Mouse (Mus musculus) kidney, postnatal 36 days (tissue): ENCODE results near the gene Dgkb.
A peak's percentile ranks its signal among the peaks of the same experiment; 100 is the strongest.

ENCODE experiments used
- DNase-seq, 2 experiments: peaks; one replicate each; pipeline ENCODE4 v3.0.0; 2021 to 2022; ENCODE audit warnings: mixed read lengths in 2 of 2

The Dgkb gene

DNA sequence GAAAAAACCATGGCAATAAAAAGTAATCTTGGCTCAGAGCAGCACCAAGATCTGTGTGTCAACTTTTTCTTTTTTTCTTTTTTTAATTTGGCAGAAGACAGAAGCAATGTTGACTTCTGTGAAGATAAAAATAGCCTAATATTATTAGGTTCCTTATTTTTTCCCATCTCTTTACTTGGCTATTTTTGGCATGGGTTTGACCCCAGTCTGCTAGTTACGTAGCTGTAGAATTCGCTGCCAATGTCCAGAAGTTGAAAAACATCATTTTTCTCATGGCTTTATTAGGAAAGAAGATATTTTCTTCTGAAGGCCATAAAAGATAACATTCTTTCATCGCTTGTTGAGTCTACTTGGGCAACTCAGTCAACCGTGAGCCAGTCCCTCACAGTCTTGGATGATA, 200.1 kb downstream of the Dgkb start:
- no peak for DNase-seq

- DNase-seq, result no peak
Observed at GRCm38 (mm10) chr12:38047256-38047655, 229.7 kb downstream of the Dgkb start.

GRCm38 (mm10) chr12:38088224-38088623, 270.7 kb downstream of the Dgkb start:
- no peak for DNase-seq

DNA sequence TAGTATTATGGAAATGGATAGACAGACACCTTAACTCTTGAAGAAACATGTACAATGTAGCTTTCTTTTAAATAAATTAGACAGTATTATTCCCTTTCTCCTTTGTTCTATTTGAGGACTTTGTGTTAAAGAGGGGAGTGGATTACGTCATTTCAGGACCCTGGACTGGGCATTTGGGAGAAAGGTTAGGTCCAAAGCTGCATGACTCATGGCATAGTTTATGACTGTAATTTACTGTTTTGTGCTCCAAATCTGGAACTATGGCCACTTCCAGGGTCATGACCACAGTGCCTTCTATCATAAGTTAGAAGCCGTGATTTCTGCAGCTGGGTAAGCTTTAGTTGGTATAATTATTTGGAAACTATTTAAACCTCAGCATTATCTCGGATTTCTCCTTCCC, 294.4 kb downstream of the Dgkb start:
- DNase-seq, result no peak

GRCm38 (mm10) chr12:38114990-38115615, 297.6 kb downstream of the Dgkb start:
- peak; percentile 4 to 33 for DNase-seq

DNA sequence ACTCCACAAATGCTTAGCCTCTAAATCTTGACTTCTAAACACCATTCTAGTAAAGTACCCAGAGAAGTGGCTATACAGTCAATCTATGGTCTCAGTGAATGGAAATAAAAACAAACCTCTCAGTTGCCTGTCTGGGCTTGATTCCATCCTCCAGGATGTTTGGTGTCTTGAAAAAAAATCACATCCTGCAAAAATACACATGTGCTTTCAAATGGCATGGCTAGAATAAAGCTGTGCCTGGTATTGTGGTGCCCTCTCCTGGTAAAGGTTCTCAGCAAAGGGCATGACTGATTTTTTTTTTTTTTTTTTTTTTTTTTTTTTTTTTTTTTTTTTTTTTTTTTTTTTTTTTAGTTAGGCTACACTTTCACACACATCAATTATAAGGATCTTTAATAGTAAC, 306.0 kb downstream of the Dgkb start:
- peak in 1 of 2 experiments; percentile 22 for DNase-seq

DNA sequence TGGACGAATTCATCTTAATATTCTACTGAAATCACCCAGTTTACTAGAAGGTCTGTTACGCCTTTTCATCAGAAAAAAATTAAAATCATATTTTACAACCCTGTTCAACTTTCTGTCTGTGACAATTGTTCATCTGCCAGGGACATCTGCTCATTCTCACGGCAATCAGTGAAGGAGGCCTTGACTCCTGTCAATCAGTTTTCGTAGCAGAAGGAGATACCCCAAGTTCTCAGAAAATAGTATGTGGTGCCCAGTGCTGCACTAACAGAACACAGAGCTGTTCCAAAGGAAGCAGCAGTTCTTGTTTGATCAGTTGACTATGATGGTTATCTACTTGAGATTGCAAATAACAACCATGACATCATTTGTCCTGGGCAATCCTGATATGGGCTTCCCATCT, 307.8 kb downstream of the Dgkb start:
- DNase-seq, result no peak

- DNase-seq, result peak; percentile 10 to 34
Observed at GRCm38 (mm10) chr12:38130209-38130915, 312.8 kb downstream of the Dgkb start.

- DNase-seq, result no peak
Observed at GRCm38 (mm10) chr12:38136379-38136778, 318.9 kb downstream of the Dgkb start.

DNA sequence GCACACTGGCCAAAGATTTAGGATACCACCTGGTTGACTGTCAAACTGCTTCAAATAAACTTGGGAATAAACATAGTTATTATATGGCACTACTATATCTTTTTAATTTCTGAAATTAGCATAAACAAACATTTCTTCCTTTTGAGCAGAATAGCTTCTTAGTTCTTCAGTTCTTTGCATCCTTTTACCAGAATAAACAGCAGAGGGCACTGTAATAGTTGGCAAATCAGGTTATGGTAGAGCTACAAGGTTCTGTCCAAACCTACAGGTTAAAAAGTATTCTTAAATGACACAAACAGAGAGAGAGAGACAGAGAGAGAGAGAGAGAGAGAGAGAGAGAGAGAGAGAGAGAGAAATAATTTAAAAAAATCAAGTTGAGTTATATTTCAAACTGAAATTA, 322.5 kb downstream of the Dgkb start:
- peak in 1 of 2 experiments; percentile 2 for DNase-seq

DNA sequence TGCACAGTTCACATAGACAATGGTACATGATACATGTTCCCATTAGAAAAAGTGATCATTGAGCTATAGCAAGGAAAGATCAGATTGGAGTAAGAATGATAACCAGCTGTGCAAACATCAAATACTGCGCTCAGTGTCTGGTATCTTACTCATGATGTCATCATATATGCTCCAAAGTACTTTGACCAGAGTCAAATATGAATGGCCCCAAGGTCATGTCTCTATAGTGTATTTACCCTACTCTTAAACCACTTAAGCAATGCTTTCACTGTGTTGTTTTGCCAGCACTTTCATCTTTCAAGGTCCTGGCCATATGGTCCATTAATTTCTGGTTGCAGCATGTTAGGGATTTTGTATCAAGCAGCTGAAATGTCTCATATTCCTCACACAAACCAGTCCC, 415.1 kb downstream of the Dgkb start:
- DNase-seq, result no peak

DNA sequence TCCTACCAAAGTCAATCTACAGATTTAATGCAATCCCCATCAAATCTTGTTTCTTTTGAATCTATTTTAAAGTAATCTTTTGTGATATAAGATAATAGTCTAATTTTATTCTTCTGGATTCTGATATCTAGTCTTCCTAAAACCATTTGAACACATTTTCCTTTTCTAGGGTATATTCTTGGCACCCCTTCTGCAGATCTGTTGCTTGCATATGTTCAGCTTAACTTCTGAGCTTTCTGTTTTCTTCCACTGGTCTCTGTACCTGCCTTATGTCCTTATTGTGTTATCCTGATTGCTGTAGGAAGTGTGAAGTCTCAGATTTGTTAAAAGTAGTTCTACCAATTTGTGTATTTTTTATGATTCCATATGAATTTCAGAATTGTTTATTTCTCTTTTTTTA, 451.3 kb downstream of the Dgkb start:
- no peak for DNase-seq

DNA sequence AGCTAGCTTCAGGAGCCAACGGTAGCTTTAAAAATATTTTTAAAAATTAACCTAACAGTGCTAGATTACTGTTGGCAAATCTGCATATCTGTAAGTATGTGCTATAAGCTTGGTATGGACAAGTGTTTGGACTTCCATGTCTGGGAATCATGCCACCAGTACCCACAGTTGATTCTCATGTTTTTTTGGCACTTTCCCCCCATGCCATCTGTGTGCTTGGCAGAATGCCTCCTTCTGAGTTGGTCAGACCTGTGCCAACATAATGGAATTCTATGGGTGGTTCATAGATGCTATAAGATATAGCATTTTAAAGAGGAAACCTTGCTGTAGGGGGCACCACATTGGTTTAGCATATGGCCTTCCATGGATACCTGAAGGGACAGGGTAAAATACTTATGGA, 484.0 kb downstream of the Dgkb start:
- DNase-seq, result no peak

DNA sequence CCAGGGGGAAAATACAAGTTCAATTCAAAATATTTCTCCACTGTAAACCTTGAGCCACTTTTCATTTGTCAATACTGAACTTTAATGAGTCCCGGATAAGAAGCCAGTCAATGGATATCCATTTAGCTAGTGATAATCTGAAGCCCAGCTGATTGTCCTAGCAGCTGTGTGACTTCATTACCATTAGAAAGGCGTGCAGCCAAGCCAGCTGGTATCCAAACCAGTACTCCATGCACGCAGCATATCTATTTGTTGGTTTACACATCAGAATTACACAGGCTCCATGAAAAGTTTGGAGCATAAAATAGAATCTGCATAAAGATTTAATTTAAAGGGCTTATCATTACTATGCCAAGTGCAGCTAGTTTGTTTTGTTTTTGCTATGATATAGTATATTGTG, 486.3 kb downstream of the Dgkb start:
- DNase-seq, result no peak

- no peak for DNase-seq
Observed at GRCm38 (mm10) chr12:38304245-38304644, 486.7 kb downstream of the Dgkb start.

DNA sequence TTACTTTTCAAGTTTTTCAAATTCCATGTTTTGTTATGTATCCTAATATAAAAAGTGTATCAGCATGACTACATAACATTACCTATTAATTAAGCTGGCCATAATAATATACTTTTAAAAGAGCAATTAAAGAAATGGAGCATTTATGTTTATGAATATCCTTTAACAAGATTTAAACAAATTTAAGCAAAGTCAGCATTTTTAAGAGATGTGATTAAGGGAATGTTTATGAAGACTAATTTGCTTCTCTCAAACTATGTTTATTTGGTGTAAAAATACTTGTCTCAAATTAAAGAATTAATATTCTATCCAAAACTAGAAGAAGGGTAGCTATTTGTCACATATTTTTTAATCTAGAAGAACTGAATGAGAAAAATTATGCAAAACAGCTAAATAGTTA, 492.4 kb downstream of the Dgkb start:
- DNase-seq, result no peak

- DNase-seq, result no peak
Observed at GRCm38 (mm10) chr12:38327729-38328271, 510.3 kb downstream of the Dgkb start.

GRCm38 (mm10) chr12:38328779-38329178, 511.3 kb downstream of the Dgkb start:
- DNase-seq, result no peak

- DNase-seq, result peak; percentile 26 to 81
Observed at GRCm38 (mm10) chr12:38342657-38343056, 525.1 kb downstream of the Dgkb start.

GRCm38 (mm10) chr12:38352481-38352880, 535.0 kb downstream of the Dgkb start:
- no peak for DNase-seq

GRCm38 (mm10) chr12:38356386-38356785, 538.9 kb downstream of the Dgkb start:
- no peak for DNase-seq

GRCm38 (mm10) chr12:38361491-38361890, 544.0 kb downstream of the Dgkb start:
- no peak for DNase-seq

DNA sequence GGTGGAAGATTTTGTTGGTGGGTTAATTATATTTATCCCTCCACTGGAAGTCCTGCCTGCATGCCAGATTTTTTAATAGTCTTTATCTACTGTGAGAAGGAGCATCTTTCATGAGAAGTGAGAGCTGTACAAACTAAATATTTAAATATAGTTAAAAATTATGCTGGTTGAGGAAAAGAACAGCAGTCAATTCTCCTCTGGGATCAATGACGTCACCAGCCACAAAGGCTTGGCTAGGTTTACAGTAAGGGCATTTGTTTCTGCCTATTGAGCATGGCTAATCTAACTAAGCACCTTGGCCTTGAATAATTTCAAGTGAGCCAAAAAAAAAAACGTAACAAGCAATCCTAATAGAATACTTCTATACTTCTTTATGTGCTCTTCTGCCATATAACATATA, 554.1 kb downstream of the Dgkb start:
- DNase-seq, result no peak

DNA sequence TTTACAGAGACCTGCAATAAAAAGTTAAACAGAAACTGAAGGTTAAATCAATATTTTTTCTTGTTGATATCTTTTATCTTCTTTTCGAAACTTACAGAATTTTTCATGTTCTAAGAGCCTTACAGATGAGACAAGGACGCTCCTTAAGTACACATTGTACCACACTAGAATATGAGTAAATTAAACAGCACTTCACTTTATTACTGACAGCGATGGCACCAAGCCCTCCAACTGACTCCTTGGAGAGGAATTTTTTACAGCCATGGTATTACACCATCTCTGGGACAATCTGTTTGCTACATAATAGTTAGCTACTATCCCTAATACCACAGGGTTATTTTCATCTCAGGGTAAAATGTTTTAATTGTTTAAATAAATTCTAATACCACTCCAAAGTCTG, 556.6 kb downstream of the Dgkb start:
- no peak for DNase-seq

GRCm38 (mm10) chr12:38385942-38386341, 568.4 kb downstream of the Dgkb start:
- DNase-seq, result no peak
